Mouse (Mus musculus): ENCODE measurements around the gene Gm1110. TPM values are rescaled to one million over a fixed set of nuclear protein-coding genes. Genes with fewer than 3 reads are reported as not detected.
A peak's percentile ranks its signal among the peaks of the same experiment; 100 is the strongest.
"Not testable (repeated sequence)": the region's sequence is repeated elsewhere in the genome, so short reads cannot be mapped to it uniquely, and the experiment has no call there.

Gm1110 gene
- not detected for total RNA-seq (2021)

- no peak for DNase-seq
- intact Hi-C loops (cut with DNase I) = no loop called here
These were observed at the start of gene Gm1110 for GRCm38 (mm10) chr9:26922909-26923526. Gene Gm1110, minus strand, starts transcription at chr9:26923111.

GRCm38 (mm10) chr9:26947790-26948189 is 24.9 kb upstream of the Gm1110 start:
- intact Hi-C loops (cut with DNase I) = no loop called here
- DNase-seq = no peak

GRCm38 (mm10) chr9:26924146-26924545 is 1.2 kb upstream of the Gm1110 start:
- peak in 1 of 2 experiments; percentile 15 for DNase-seq
- intact Hi-C loops (cut with DNase I) = no loop called here

GRCm38 (mm10) chr9:26919778-26920177 is 3.1 kb downstream of the Gm1110 start:
- intact Hi-C loops (cut with DNase I) = no loop called here
- DNase-seq = no peak

- DNase-seq = no peak
- intact Hi-C loops (cut with DNase I) = no loop called here
These were observed 9.8 kb downstream of the Gm1110 start for GRCm38 (mm10) chr9:26913150-26913549.

DNA sequence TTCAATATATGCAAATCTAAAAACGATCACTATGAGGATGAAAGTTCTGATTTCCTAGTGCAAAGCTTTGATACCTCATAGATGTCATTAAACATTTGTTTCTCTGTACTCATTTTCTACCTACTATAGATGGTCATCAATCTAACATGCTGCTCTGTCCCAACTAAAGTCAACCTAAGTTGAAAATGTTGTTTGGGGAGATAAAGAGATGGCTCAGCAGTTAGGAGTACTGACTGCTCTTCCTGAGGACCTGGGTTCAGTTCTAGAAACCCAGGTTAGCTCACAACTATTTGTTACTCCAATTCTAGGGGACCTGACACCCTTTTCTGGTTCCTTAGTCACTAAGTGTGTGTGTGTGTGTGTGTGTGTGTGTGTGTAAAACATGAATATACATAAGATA is 11.7 kb downstream of the Gm1110 start:
- intact Hi-C loops (cut with DNase I) = no loop called here
- no peak for DNase-seq

DNA sequence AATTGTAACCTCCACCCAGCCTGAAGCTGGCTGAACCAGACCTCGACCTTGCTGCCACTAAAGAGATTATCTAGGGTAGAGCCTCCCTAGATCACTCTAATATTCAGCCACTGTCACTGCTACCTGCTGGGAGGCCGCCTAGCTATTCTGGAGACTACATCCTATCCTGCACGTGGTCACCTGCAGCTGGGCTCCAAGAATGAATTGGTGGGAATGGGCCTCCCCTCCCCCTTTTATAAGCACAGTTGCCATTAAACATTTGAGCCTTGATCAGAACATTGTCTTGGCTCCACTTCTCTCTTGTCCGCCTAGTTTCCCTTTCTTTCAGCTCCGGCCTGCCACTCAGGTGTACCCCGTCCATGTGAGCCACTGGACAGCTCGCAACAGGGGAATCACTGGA is 53.1 kb downstream of the Gm1110 start:
- DNase-seq; intact Hi-C loops (cut with DNase I): not testable (repeated sequence)

GRCm38 (mm10) chr9:26860751-26861150 is 62.2 kb downstream of the Gm1110 start, which contains the start of gene Glb1l3:
Gene Glb1l3, minus strand, starts transcription at chr9:26860890.
- peak; percentile 1 to 7 for DNase-seq
- intact Hi-C loops (cut with DNase I) = no loop called here

- intact Hi-C loops (cut with DNase I) = no loop called here
- DNase-seq = no peak
These were observed 91.8 kb downstream of the Gm1110 start for GRCm38 (mm10) chr9:26831089-26831488.

Other genes with a start within 250 kb of the Gm1110 start
- gene B3gat1, start 189.4 kb downstream of the Gm1110 start, total RNA-seq (2021) = not detected
- under 1 TPM; 0.16 to 0.56 TPM for gene Glb1l2, start 116.6 kb downstream of the Gm1110 start, total RNA-seq (2021)
- gene Glb1l3, start 62.2 kb downstream of the Gm1110 start, total RNA-seq (2021) = not detected
- gene Acad8, start 76.5 kb upstream of the Gm1110 start, total RNA-seq (2021) = 10 to 100 TPM; 60.0 to 61.0 TPM
- gene Thyn1, start 76.6 kb upstream of the Gm1110 start, total RNA-seq (2021) = 10 to 100 TPM; 22.6 to 27.6 TPM
- 10 to 100 TPM; 30.5 to 32.2 TPM for gene Vps26b, start 107.0 kb upstream of the Gm1110 start, total RNA-seq (2021)
- 10 to 100 TPM; 10.7 to 11.4 TPM for gene Ncapd3, start 107.1 kb upstream of the Gm1110 start, total RNA-seq (2021)
- gene Jam3, start 232.3 kb upstream of the Gm1110 start, total RNA-seq (2021) = 10 to 100 TPM; 14.3 to 18.3 TPM